Mouse (Mus musculus) E14TG2a.4 (cell line): Measurements from ENCODE around the gene Col23a1.

Experiments
- CTCF ChIP-seq: conservative IDR thresholded peaks from 2 replicates; pipeline ENCODE4 v1.5.1; 2014; ENCODE audit warnings: low read length
- NANOG ChIP-seq: IDR thresholded peaks from 2 replicates; pipeline ENCODE4 v1.6.1; 2014; ENCODE audit warnings: borderline replicate concordance, low read length, mixed read lengths
- POU5F1 ChIP-seq: IDR thresholded peaks from 2 replicates; pipeline ENCODE4 v1.6.1; 2014; ENCODE audit warnings: low read length, borderline replicate concordance

DNA sequence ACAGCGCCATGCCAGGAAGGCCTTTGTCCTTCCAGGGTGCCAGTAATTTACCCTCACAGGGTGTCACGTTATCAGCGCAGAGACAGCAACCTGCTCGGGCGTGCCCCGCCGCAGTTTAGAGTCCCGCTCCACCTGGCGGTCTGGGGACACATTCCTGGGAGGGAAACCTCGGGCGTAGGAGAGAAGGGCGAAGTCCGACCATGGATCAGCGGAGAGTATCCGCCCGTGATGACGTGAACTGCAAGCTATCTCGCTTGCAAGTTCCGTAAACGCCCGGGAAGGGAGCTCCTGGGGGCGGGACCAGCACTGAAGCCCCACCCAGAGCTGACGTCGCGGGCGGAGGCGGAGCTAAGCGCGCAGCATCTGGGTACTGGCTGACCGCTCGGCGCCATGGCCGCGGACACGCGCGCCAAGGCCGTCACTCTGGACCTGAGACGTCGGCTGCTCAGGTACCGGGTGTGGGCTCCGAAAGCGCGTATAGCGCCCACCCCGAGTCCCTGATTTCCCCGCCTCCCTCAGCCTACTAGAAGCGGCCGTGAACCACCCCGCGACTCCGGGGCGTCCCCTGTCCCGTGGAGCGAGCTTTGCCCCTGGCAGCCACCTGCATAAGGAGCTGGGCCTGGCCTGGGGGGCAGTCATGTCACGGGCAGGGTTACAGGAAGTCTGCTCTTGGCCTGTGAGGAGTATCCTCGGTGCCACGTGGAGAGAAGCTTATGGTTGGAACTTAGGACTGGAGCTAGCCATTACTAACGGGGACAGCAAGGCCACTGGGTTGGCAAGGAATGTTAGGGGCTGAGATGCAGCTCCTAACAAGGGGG is 294.9 kb downstream of the Col23a1 start, which contains the start of gene Phykpl:
- TF ChIP-seq CTCF = no peak
- TF ChIP-seq POU5F1 = no peak
- TF ChIP-seq NANOG = no peak
